Mouse (Mus musculus): ENCODE measurements around the gene Mlec. TPM values are rescaled to one million over a fixed set of nuclear protein-coding genes. Genes with fewer than 3 reads are reported as not detected.
"Not testable (repeated sequence)": the region's sequence is repeated elsewhere in the genome, so short reads cannot be mapped to it uniquely, and the experiment has no call there.

Gene Mlec
- total and polyA plus RNA-seq, 2 experiments from 2014 or later: 15.7 to 58.6 TPM

DNA sequence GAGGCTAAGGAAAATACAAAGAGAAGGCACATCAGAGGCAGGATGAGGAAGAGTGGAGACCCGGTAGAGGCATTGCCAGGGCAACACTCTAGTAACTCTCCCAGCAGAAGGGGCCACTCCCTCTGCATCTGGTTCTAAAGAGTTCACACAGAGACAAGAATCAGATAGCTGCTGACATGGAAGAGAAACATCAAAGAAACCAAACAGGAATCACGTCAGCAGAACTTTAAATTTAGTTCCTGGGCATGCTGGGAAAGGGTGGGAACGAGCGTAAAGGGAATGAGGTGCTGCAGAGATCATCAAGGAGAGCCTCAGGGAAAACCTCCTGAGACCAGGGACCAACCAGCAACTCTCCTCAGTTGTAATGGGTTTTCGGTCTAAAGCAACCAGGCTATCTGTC is 7.0 kb downstream of the Mlec start:
- H3K27me3 ChIP-seq (ENCODE audit: insufficient read depth, low read length): no peaks in the 10 kb centered on the region
- H3K4me3 ChIP-seq (ENCODE audit: low read depth, low read length): no peak overlapping the region
- H3K36me3 ChIP-seq (ENCODE audit: insufficient read depth): peaks cover 42% of the 10 kb centered on the region
- 84% methylated on average over 5 of the region's 5 CpGs for WGBS
- peaks cover 12% of the 10 kb centered on the region for H3K4me1 ChIP-seq (ENCODE audit: insufficient read depth)
- ATAC-seq (no peak), DNase-seq (no peak)
- no peaks in the 10 kb centered on the region for H3K9me3 ChIP-seq (ENCODE audit: low read length)
- no peak for TF ChIP-seq CTCF (IDR thresholded peaks at IDR 0.05; ENCODE audit: low read depth)
- no peak overlapping the region for H3K27ac ChIP-seq (ENCODE audit: low read depth, low read length)
- no peak overlapping the region for H3K4me2 ChIP-seq (ENCODE audit: low read depth)
- no peak overlapping the region for H3K9ac ChIP-seq

- Histone ChIP-seq H3K9ac (no peak overlapping the region), H3K27ac (ENCODE audit: low read depth, low read length) (no peak overlapping the region), H3K4me1 (ENCODE audit: insufficient read depth) (0 out of 2 replicates have a peak, but pooled peaks cover under 1% of the 10 kb centered on the region), H3K9me3 (ENCODE audit: low read length) (no peaks in the 10 kb centered on the region), H3K4me3 (ENCODE audit: low read depth, low read length) (no peak overlapping the region), H3K27me3 (ENCODE audit: insufficient read depth, low read length) (no peaks in the 10 kb centered on the region), H3K4me2 (ENCODE audit: low read depth) (no peak overlapping the region), H3K36me3 (ENCODE audit: insufficient read depth) (peaks cover 47% of the 10 kb centered on the region)
- DNase-seq (no peak), ATAC-seq (no peak)
- TF ChIP-seq CTCF (IDR thresholded peaks at IDR 0.05; ENCODE audit: low read depth): no peak
- WGBS: 96% methylated on average over 14 of the region's 14 CpGs
These were observed 8.1 kb downstream of the Mlec start for GRCm38 (mm10) chr5:115149675-115150459.

- not testable (repeated sequence) for H3K9me3 ChIP-seq (ENCODE audit: low read length); H3K27me3 ChIP-seq (ENCODE audit: insufficient read depth, low read length); H3K4me3 ChIP-seq (ENCODE audit: low read depth, low read length); H3K4me1 ChIP-seq (ENCODE audit: insufficient read depth); H3K27ac ChIP-seq (ENCODE audit: low read depth, low read length); H3K9ac ChIP-seq; ATAC-seq; DNase-seq; H3K4me2 ChIP-seq (ENCODE audit: low read depth)
- no CpG with 5 or more reads among the region's 1 CpGs for WGBS
- H3K36me3 ChIP-seq (ENCODE audit: insufficient read depth): peaks cover 47% of the 10 kb centered on the region
These were observed 9.1 kb downstream of the Mlec start for GRCm38 (mm10) chr5:115148872-115149271.

DNA sequence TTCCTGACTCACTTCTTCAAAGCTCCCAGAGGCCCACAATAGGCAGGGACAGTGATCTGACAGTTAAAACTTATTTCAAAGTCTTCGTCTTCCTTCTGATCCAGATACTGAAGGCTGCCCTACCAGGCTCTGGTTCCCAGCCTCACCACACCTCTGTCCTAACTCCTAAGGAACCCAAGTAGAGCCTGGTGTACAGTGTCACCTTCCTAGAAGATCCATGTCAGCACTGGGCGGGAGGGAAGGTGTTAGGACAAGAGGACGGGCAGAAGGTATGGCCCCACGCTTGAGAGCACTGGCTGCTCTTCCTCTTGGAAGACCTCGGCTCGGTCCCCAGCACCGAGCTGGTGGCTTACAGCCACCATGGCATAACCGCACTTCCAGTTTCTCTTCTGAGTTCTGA is 9.6 kb downstream of the Mlec start:
- no peak overlapping the region for H3K9ac ChIP-seq
- H3K4me3 ChIP-seq (ENCODE audit: low read depth, low read length): no peak overlapping the region
- ATAC-seq (no peak), DNase-seq (no peak)
- no peak overlapping the region for H3K4me2 ChIP-seq (ENCODE audit: low read depth)
- no peaks in the 10 kb centered on the region for H3K4me1 ChIP-seq (ENCODE audit: insufficient read depth)
- 92% methylated on average over 8 of the region's 8 CpGs for WGBS
- no peak overlapping the region for H3K27ac ChIP-seq (ENCODE audit: low read depth, low read length)
- no peak for TF ChIP-seq CTCF (IDR thresholded peaks at IDR 0.05; ENCODE audit: low read depth)
- peaks cover 47% of the 10 kb centered on the region for H3K36me3 ChIP-seq (ENCODE audit: insufficient read depth)
- no peaks in the 10 kb centered on the region for H3K27me3 ChIP-seq (ENCODE audit: insufficient read depth, low read length)
- H3K9me3 ChIP-seq (ENCODE audit: low read length): no peaks in the 10 kb centered on the region

GRCm38 (mm10) chr5:115147388-115147787 is 10.6 kb downstream of the Mlec start:
- Histone ChIP-seq H3K9ac (no peak overlapping the region), H3K4me2 (ENCODE audit: low read depth) (no peak overlapping the region), H3K9me3 (ENCODE audit: low read length) (no peaks in the 10 kb centered on the region), H3K36me3 (ENCODE audit: insufficient read depth) (peaks cover 47% of the 10 kb centered on the region), H3K27ac (ENCODE audit: low read depth, low read length) (no peak overlapping the region), H3K4me3 (ENCODE audit: low read depth, low read length) (no peak overlapping the region), H3K4me1 (ENCODE audit: insufficient read depth) (no peaks in the 10 kb centered on the region), H3K27me3 (ENCODE audit: insufficient read depth, low read length) (no peaks in the 10 kb centered on the region)
- TF ChIP-seq CTCF (IDR thresholded peaks at IDR 0.05; ENCODE audit: low read depth): no peak
- ATAC-seq (no peak), DNase-seq (no peak)
- WGBS: 93% methylated on average over 3 of the region's 3 CpGs

DNA sequence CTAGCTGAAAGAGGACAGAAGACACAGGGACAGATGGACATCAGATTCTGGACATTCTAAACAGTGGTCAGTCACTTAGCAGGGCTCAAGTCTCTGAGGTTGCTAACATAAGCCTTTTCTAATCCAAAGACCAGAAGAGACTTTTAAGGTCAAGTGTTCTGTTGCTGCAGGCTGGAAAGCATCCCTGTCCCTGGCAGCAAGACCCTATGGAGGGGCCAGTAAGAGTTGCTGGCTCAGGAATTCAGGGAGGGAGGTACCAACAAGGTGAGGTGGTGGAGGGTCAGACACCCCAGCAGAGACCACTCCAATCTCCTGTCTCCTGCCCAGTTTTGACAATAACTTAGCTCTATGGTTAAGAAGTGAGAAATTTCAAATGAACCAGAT is 11.2 kb downstream of the Mlec start:
- Histone ChIP-seq H3K9me3 (ENCODE audit: low read length) (no peaks in the 10 kb centered on the region), H3K27me3 (ENCODE audit: insufficient read depth, low read length) (no peaks in the 10 kb centered on the region), H3K9ac (no peak overlapping the region), H3K4me1 (ENCODE audit: insufficient read depth) (no peaks in the 10 kb centered on the region), H3K27ac (ENCODE audit: low read depth, low read length) (no peak overlapping the region), H3K4me3 (ENCODE audit: low read depth, low read length) (no peak overlapping the region), H3K36me3 (ENCODE audit: insufficient read depth) (peaks cover 47% of the 10 kb centered on the region), H3K4me2 (ENCODE audit: low read depth) (no peak overlapping the region)
- DNase-seq (no peak), ATAC-seq (no peak)
- TF ChIP-seq CTCF (IDR thresholded peaks at IDR 0.05; ENCODE audit: low read depth): no peak

DNA sequence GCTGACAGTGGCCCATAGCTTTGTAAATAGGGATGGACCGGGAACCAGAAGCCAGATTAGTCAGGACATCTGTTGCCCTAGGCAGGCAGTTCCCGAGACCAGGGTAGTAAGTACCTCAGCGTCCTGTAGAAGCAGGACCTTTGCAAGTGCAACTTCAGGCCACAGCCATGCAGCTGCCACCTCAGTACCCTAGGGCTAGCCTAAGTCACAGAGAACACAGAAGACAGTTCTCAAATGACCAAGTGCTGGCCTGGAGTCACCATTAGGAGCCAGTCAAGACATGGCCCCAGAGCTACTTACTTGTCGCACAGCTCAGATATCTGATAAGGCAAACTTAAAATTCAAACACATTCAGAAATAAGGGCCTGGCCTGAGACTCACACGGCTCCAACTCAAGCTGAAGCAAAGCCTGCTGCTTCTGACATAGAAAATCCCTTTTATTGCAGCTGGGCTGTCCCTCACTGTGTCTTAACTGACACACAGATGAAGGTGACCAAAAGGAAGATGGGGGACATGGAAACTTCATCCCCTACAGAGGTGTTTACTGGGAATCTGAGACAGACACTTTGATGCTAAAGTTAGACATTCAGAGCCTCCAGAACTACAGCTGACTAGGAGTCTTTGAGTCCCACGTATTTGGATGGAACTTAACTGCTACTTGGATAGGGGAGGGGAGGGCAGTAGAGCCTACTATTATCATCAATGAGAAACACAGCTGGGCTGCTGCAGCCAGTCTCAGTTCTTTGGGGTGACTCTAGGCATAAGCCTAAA is 11.8 kb downstream of the Mlec start:
- Histone ChIP-seq H3K4me3 (ENCODE audit: low read depth, low read length) (no peak overlapping the region), H3K27ac (ENCODE audit: low read depth, low read length) (no peak overlapping the region), H3K9ac (no peak overlapping the region), H3K4me2 (ENCODE audit: low read depth) (no peak overlapping the region), H3K9me3 (ENCODE audit: low read length) (no peaks in the 10 kb centered on the region), H3K27me3 (ENCODE audit: insufficient read depth, low read length) (no peaks in the 10 kb centered on the region), H3K36me3 (ENCODE audit: insufficient read depth) (peaks cover 47% of the 10 kb centered on the region), H3K4me1 (ENCODE audit: insufficient read depth) (no peaks in the 10 kb centered on the region)
- no peak for ATAC-seq
- 82% methylated on average over 6 of the region's 6 CpGs for WGBS
- DNase-seq: no peak
- no peak for TF ChIP-seq CTCF (IDR thresholded peaks at IDR 0.05; ENCODE audit: low read depth)

Measured in forebrain, postnatal 0 days (tissue).